Mouse (Mus musculus): ENCODE data around the gene Nmnat3.

The Nmnat3 gene

GRCm38 (mm10) chr9:98418346-98418745, 131.1 kb downstream of the Nmnat3 start:
- DNase-seq (ENCODE audit: low read depth, low spot score): no peak

- no peak for DNase-seq (ENCODE audit: low read depth, low spot score)
These were observed 133.4 kb downstream of the Nmnat3 start for GRCm38 (mm10) chr9:98420666-98421065.

- DNase-seq (ENCODE audit: low read depth, low spot score): no peak
These were observed 134.7 kb downstream of the Nmnat3 start for GRCm38 (mm10) chr9:98421903-98422302.

GRCm38 (mm10) chr9:98422656-98423055, 135.4 kb downstream of the Nmnat3 start, which contains the start of gene Rbp1:
TSS of gene Rbp1 (plus strand) at chr9:98422961.
- DNase-seq (ENCODE audit: low read depth, low spot score): no peak

- DNase-seq (ENCODE audit: low read depth, low spot score): no peak
These were observed 136.5 kb downstream of the Nmnat3 start for GRCm38 (mm10) chr9:98423691-98424090.

GRCm38 (mm10) chr9:98424291-98424690, 137.1 kb downstream of the Nmnat3 start:
- no peak for DNase-seq (ENCODE audit: low read depth, low spot score)

- DNase-seq (ENCODE audit: low read depth, low spot score): peak; percentile 85
These were observed 137.5 kb downstream of the Nmnat3 start for GRCm38 (mm10) chr9:98424725-98425210.

- no peak for DNase-seq (ENCODE audit: low read depth, low spot score)
These were observed 138.2 kb downstream of the Nmnat3 start for GRCm38 (mm10) chr9:98425351-98425880.

- DNase-seq (ENCODE audit: low read depth, low spot score): no peak
These were observed 140.8 kb downstream of the Nmnat3 start for GRCm38 (mm10) chr9:98427906-98428517.

GRCm38 (mm10) chr9:98428783-98429182, 141.5 kb downstream of the Nmnat3 start:
- DNase-seq (ENCODE audit: low read depth, low spot score): no peak

GRCm38 (mm10) chr9:98429806-98430205, 142.6 kb downstream of the Nmnat3 start:
- DNase-seq (ENCODE audit: low read depth, low spot score): peak; percentile 82

GRCm38 (mm10) chr9:98430528-98430927, 143.3 kb downstream of the Nmnat3 start:
- DNase-seq (ENCODE audit: low read depth, low spot score): no peak

GRCm38 (mm10) chr9:98433021-98433420, 145.8 kb downstream of the Nmnat3 start:
- DNase-seq (ENCODE audit: low read depth, low spot score): no peak

- no peak for DNase-seq (ENCODE audit: low read depth, low spot score)
These were observed 146.8 kb downstream of the Nmnat3 start for GRCm38 (mm10) chr9:98433956-98434588.

- DNase-seq (ENCODE audit: low read depth, low spot score): no peak
These were observed 150.6 kb downstream of the Nmnat3 start for GRCm38 (mm10) chr9:98437819-98438218.

GRCm38 (mm10) chr9:98439091-98439490, 151.9 kb downstream of the Nmnat3 start:
- DNase-seq (ENCODE audit: low read depth, low spot score): no peak

GRCm38 (mm10) chr9:98442638-98443037, 155.4 kb downstream of the Nmnat3 start:
- no peak for DNase-seq (ENCODE audit: low read depth, low spot score)

GRCm38 (mm10) chr9:98445359-98446149, 158.3 kb downstream of the Nmnat3 start:
- DNase-seq (ENCODE audit: low read depth, low spot score): no peak

GRCm38 (mm10) chr9:98450976-98451375, 163.7 kb downstream of the Nmnat3 start:
- DNase-seq (ENCODE audit: low read depth, low spot score): no peak

GRCm38 (mm10) chr9:98466709-98467108, 179.5 kb downstream of the Nmnat3 start:
- DNase-seq (ENCODE audit: low read depth, low spot score): no peak

All from mesoderm, embryonic 11.5 days (tissue).